Mouse (Mus musculus) cerebellum, adult 2 months (tissue): Measurements from ENCODE around the gene Slco1a6. TPM values are rescaled to one million over a fixed set of nuclear protein-coding genes. Genes with fewer than 3 reads are reported as not detected.

ENCODE experiments used
- DNase-seq, 2 experiments: peaks; one replicate each; pipeline ENCODE4 v3.0.0; 2021
- H3K27ac ChIP-seq: fragments of 200-500 bp; 2 replicates; pipeline ENCODE4 v1.5.1; 2012; ENCODE audit warnings: low read length, control low read depth, inconsistent platforms; ENCODE audit not compliant: insufficient read depth
- H3K27me3 ChIP-seq: fragments of 200-500 bp; 2 replicates; pipeline ENCODE4 v1.6.1; 2012; ENCODE audit warnings: inconsistent platforms, mild to moderate bottlenecking, low read length, moderate library complexity; ENCODE audit not compliant: control insufficient read depth, insufficient read depth
- H3K4me1 ChIP-seq: fragments of 200-500 bp; 2 replicates; pipeline ENCODE4 v1.6.1; 2011; ENCODE audit warnings: low read length; ENCODE audit not compliant: control insufficient read depth, insufficient read depth
- H3K4me3 ChIP-seq: fragments of 200-500 bp; replicated peaks from 2 replicates; pipeline ENCODE3; 2011; ENCODE audit warnings: mild to moderate bottlenecking, low read depth, low read length, control low read depth; ENCODE audit not compliant: insufficient read depth
- CTCF ChIP-seq: fragments of 200-500 bp; IDR thresholded peaks from 2 replicates; pipeline ENCODE4 v1.5.1; 2011; ENCODE audit warnings: low read depth, mild to moderate bottlenecking, control low read depth, low read length, moderate library complexity, borderline replicate concordance; ENCODE audit not compliant: insufficient read depth
- POLR2A ChIP-seq: fragments of 200-500 bp; IDR thresholded peaks from 2 replicates; pipeline ENCODE4 v1.6.1; 2011; ENCODE audit warnings: low read length, control low read depth, borderline replicate concordance; ENCODE audit not compliant: insufficient read depth
- WGBS: fragments of 180-500 bp; shearing (Covaris S2); methylation state at CpG from one replicate; pipeline ENCODE4 v1.1.7; 2018; 5-methylcytosine and 5-hydroxymethylcytosine counted together
- polyA plus RNA-seq: library from polyadenylated mRNA; depleted of rRNA; stranded (reverse); fragments of >200 nt; gene quantifications from 2 replicates; pipeline ENCODE4 v1.2.3, GENCODE M21; 2012; rRNA removed

The Slco1a6 gene
- polyA plus RNA-seq, 1 experiment = not detected

GRCm38 (mm10) chr6:142047689-142048088, 160.6 kb downstream of the Slco1a6 start:
- 70% methylated on average over 1 of the region's 1 CpGs for WGBS
- Histone ChIP-seq H3K27ac (no peak overlapping the region), H3K4me1 (no peaks in the 10 kb centered on the region), H3K27me3 (no peaks in the 10 kb centered on the region), H3K4me3 (no peak overlapping the region)
- no peak for DNase-seq
- no peak for TF ChIP-seq POLR2A
- no peak for TF ChIP-seq CTCF

DNA sequence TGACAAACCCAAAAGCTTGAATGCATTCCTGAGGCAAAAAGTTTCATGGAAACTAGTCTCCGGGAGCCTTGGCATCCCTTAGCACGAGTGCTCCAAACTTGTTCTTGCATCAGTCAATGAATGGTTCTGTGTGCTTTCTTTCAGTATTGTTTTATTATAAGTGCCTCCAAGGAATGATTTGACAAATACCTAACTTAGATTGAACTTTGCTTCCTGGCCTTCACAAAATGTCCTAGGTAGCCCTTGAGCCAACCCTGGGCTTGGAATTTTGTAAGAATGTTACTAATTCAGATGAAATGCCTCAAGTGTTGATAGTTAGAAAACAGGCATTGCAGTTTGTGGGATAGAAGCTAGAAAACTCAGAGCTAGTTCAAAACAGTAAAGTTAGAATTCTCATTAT, 162.6 kb downstream of the Slco1a6 start:
- Histone ChIP-seq H3K4me3 (no peak overlapping the region), H3K4me1 (no peaks in the 10 kb centered on the region), H3K27ac (no peak overlapping the region), H3K27me3 (no peaks in the 10 kb centered on the region)
- no peak for TF ChIP-seq CTCF
- TF ChIP-seq POLR2A = no peak
- DNase-seq = no peak
- WGBS = 84% methylated on average over 2 of the region's 2 CpGs

GRCm38 (mm10) chr6:142041896-142042295, 166.4 kb downstream of the Slco1a6 start:
- Histone ChIP-seq H3K27me3 (no peaks in the 10 kb centered on the region), H3K4me1 (no peaks in the 10 kb centered on the region), H3K27ac (no peak overlapping the region), H3K4me3 (no peak overlapping the region)
- no peak for DNase-seq
- TF ChIP-seq POLR2A (no peak), CTCF (no peak)
- 93% methylated on average over 3 of the region's 3 CpGs for WGBS

DNA sequence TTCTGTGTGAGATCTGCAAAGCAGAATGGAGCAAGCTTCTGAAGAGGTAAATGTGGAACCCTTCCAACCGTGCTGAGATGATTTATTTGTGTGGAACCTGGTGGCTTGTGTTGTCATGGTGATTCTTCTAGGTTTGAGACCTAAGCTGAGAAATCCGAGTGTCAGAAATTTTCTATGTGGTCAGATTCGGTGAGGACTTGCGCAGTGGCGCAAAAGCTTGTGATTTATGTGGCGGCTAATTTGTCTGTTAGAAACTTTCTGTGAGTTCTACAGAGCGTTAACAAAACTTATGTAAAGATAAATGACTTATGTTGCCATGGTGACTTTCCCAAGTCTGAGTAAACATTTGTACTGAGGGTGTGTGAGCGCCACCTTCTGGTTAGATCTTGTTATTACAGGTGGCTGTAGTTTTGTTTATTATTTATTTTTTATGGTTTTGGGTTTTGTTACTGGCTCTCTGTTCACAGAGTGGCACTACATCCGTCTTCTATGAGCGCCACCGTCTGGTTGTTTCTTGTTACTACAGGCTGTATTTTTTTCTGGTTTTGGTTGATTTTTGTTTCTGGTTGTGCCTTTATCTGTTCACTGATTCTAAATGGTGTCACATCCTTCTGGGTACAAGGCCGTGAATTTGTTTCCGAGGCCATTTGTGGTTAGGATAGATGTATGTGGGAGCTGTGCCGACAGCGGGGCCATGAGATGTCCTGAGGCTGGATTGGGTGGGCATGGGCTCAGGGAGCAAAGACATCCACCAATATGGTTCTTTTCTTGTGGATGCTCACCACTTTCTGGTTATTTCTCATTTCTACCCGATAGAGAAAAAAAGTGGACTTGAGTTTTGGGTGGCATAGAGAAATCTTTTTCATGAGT, 167.8 kb downstream of the Slco1a6 start:
- peak in 1 of 2 experiments; percentile 14 for DNase-seq
- no peak for TF ChIP-seq CTCF
- no peak for TF ChIP-seq POLR2A
- Histone ChIP-seq H3K27ac (no peak overlapping the region), H3K4me3 (no peak overlapping the region), H3K4me1 (no peaks in the 10 kb centered on the region), H3K27me3 (no peaks in the 10 kb centered on the region)
- 47% methylated on average over 16 of the region's 16 CpGs for WGBS

- 78% methylated on average over 2 of the region's 2 CpGs for WGBS
- TF ChIP-seq CTCF = no peak
- no peak for TF ChIP-seq POLR2A
Observed at GRCm38 (mm10) chr6:142035771-142036170, 172.6 kb downstream of the Slco1a6 start.

More at GRCm38 (mm10) chr6:142035771-142036170, 172.6 kb downstream of the Slco1a6 start:
- no peaks in the 10 kb centered on the region for H3K4me1 ChIP-seq
- no peaks in the 10 kb centered on the region for H3K27me3 ChIP-seq
- no peak overlapping the region for H3K27ac ChIP-seq
- no peak overlapping the region for H3K4me3 ChIP-seq
- no peak for DNase-seq

Other genes with a start within 250 kb of the Slco1a6 start
- not detected in 2 replicates for gene Gm6614, start 197.1 kb downstream of the Slco1a6 start, polyA plus RNA-seq
- gene Iapp, start 89.9 kb upstream of the Slco1a6 start, polyA plus RNA-seq = not detected in 2 replicates
- gene Slco1a5, start 114.5 kb upstream of the Slco1a6 start, polyA plus RNA-seq = 0.13 and 0.36 TPM in 2 replicates
- 10.9 and 11.7 TPM in 2 replicates for gene Pyroxd1, start 137.1 kb upstream of the Slco1a6 start, polyA plus RNA-seq
- gene Recql, start 178.6 kb upstream of the Slco1a6 start, polyA plus RNA-seq = 12.8 and 13.1 TPM in 2 replicates
- 25.6 and 26.4 TPM in 2 replicates for gene Golt1b, start 178.7 kb upstream of the Slco1a6 start, polyA plus RNA-seq
- gene Spx, start 204.9 kb upstream of the Slco1a6 start, polyA plus RNA-seq = 8.8 and 9.2 TPM in 2 replicates